Mouse (Mus musculus) lung, postnatal 0 days (tissue): ENCODE measurements around the gene Mfn2. TPM values are rescaled to one million over a fixed set of nuclear protein-coding genes. Genes with fewer than 3 reads are reported as not detected.

Experiments used
- ATAC-seq: fragments of 200-750 bp; cut with Nextera tagmentation; 2 replicates; pipeline ENCODE4 v1.8.0; 2017; ENCODE audit warnings: moderate library complexity
- DNase-seq: peaks from one replicate; pipeline ENCODE4 v3.0.0-alpha.2; 2016; ENCODE audit warnings: low spot score
- H3K27ac ChIP-seq: fragments of 300-500 bp; sonication (generic); 2 replicates; pipeline ENCODE4 v1.5.1; 2014; ENCODE audit warnings: antibody characterized with exemption, mild to moderate bottlenecking, low read length, mixed read lengths
- H3K27me3 ChIP-seq: fragments of 300-500 bp; sonication (generic); replicated peaks from 2 replicates; pipeline ENCODE4 v1.6.1; 2014; ENCODE audit warnings: low read length, mixed read lengths; ENCODE audit not compliant: insufficient read depth
- H3K36me3 ChIP-seq: fragments of 300-500 bp; sonication (generic); 2 replicates; pipeline ENCODE4 v1.6.1; 2014; ENCODE audit warnings: low read length, mixed read lengths; ENCODE audit not compliant: insufficient read depth
- H3K4me1 ChIP-seq: fragments of 300-500 bp; sonication (generic); 2 replicates; pipeline ENCODE4 v1.6.1; 2014; ENCODE audit warnings: antibody characterized with exemption, low read depth, low read length, mixed read lengths; ENCODE audit not compliant: insufficient read depth
- H3K4me2 ChIP-seq: fragments of 300-500 bp; sonication (generic); replicated peaks from 2 replicates; pipeline ENCODE4 v1.6.1; 2014; ENCODE audit warnings: low read depth, mild to moderate bottlenecking, low read length, moderate library complexity, mixed read lengths
- H3K4me3 ChIP-seq: fragments of 300-500 bp; sonication (generic); 2 replicates; pipeline ENCODE4 v1.5.1; 2014; ENCODE audit warnings: low read depth, low read length
- H3K9ac ChIP-seq: fragments of 300-500 bp; sonication (generic); replicated peaks from 2 replicates; pipeline ENCODE4 v1.6.1; 2014; ENCODE audit warnings: low read depth, mild to moderate bottlenecking
- H3K9me3 ChIP-seq: fragments of 300-500 bp; sonication (generic); 2 replicates; pipeline ENCODE4 v1.6.1; 2016; ENCODE audit warnings: low read length, mixed read lengths
- CTCF ChIP-seq: IDR thresholded peaks from 2 replicates; pipeline ENCODE4 v1.5.1; 2016; ENCODE audit warnings: antibody characterized with exemption, mild to moderate bottlenecking
- EP300 ChIP-seq: IDR thresholded peaks from 2 replicates; pipeline ENCODE4 v1.6.1; 2016; ENCODE audit warnings: antibody characterized with exemption, mild to moderate bottlenecking, control low read depth
- WGBS: fragments of 180-500 bp; shearing (Covaris S2); extraction: QIAGEN DNeasy Blood & Tissue Kit; methylation state at CpG from one replicate; pipeline ENCODE4 v1.1.7; 2014; 5-methylcytosine and 5-hydroxymethylcytosine counted together
- polyA plus RNA-seq: library from polyadenylated mRNA; unstranded; fragments of >200 nt; fragmentation: Nextera tagmentation; extraction: Ambion mirVana; gene quantifications from 2 replicates; pipeline ENCODE4 v1.2.1, GENCODE M21; 2015

Mfn2 gene
- polyA plus RNA-seq, 1 experiment from 2014 or later, result 19.7 TPM

- WGBS, result 13% methylated on average over 9 of the region's 9 CpGs
- H3K9me3 ChIP-seq, result no peaks in the 10 kb centered on the region
- peak overlapping the region; percentile 81 for H3K4me2 ChIP-seq
- ATAC-seq (no peak), DNase-seq (no peak)
- no peak for TF ChIP-seq CTCF
- TF ChIP-seq EP300, result no peak
- H3K4me1 ChIP-seq, result peaks cover 3% of the 10 kb centered on the region; the same call in 1 of the 2 replicates
- H3K27me3 ChIP-seq, result no peaks in the 10 kb centered on the region
- peak overlapping the region; percentile 78; the same call in 1 of the 2 replicates for H3K27ac ChIP-seq
- H3K36me3 ChIP-seq, result no peaks in the 10 kb centered on the region
- H3K9ac ChIP-seq, result peak overlapping the region; percentile 76
- H3K4me3 ChIP-seq, result peak overlapping the region; percentile 74
These were observed 31.4 kb upstream of the Mfn2 start for GRCm38 (mm10) chr4:147935904-147936303.

- Histone ChIP-seq H3K4me3 (no peak overlapping the region), H3K9ac (no peak overlapping the region), H3K9me3 (no peaks in the 10 kb centered on the region), H3K27ac (no peak overlapping the region), H3K4me2 (no peak overlapping the region), H3K27me3 (no peaks in the 10 kb centered on the region), H3K36me3 (no peaks in the 10 kb centered on the region), H3K4me1 (no peaks in the 10 kb centered on the region; the same call in 1 of the 2 replicates)
- TF ChIP-seq EP300 (no peak), CTCF (no peak)
- ATAC-seq, result no peak
- no peak for DNase-seq
- 78% methylated on average over 4 of the region's 4 CpGs for WGBS
These were observed 30.1 kb upstream of the Mfn2 start for GRCm38 (mm10) chr4:147934611-147935010.

GRCm38 (mm10) chr4:147934134-147934533 is 29.6 kb upstream of the Mfn2 start:
- no peaks in the 10 kb centered on the region for H3K9me3 ChIP-seq
- H3K4me3 ChIP-seq, result no peak overlapping the region
- H3K27me3 ChIP-seq, result no peaks in the 10 kb centered on the region
- peak; percentile 9 for DNase-seq
- H3K4me2 ChIP-seq, result no peak overlapping the region
- no peak for TF ChIP-seq EP300
- no peak for TF ChIP-seq CTCF
- H3K4me1 ChIP-seq, result no peaks in the 10 kb centered on the region; the same call in 1 of the 2 replicates
- no peak for ATAC-seq
- no peak overlapping the region for H3K9ac ChIP-seq
- H3K27ac ChIP-seq, result 0 out of 2 replicates have a peak overlapping the region, but pooled peaks have one; percentile 3
- H3K36me3 ChIP-seq, result no peaks in the 10 kb centered on the region
- 38% methylated on average over 3 of the region's 3 CpGs for WGBS

- no peaks in the 10 kb centered on the region for H3K9me3 ChIP-seq
- H3K4me2 ChIP-seq, result no peak overlapping the region
- no peak overlapping the region for H3K9ac ChIP-seq
- H3K27ac ChIP-seq, result no peak overlapping the region
- 89% methylated on average over 14 of the region's 14 CpGs for WGBS
- DNase-seq, result no peak
- H3K27me3 ChIP-seq, result no peaks in the 10 kb centered on the region
- H3K4me1 ChIP-seq, result no peaks in the 10 kb centered on the region
- TF ChIP-seq CTCF (no peak), EP300 (no peak)
- H3K4me3 ChIP-seq, result no peak overlapping the region
- H3K36me3 ChIP-seq, result no peaks in the 10 kb centered on the region
- ATAC-seq, result no peak
These were observed 26.4 kb upstream of the Mfn2 start for GRCm38 (mm10) chr4:147930946-147931345.

GRCm38 (mm10) chr4:147928540-147928939 is 24.0 kb upstream of the Mfn2 start:
- H3K9ac ChIP-seq, result no peak overlapping the region
- H3K4me2 ChIP-seq, result no peak overlapping the region
- H3K36me3 ChIP-seq, result no peaks in the 10 kb centered on the region
- no peak overlapping the region for H3K27ac ChIP-seq
- ATAC-seq (no peak), DNase-seq (no peak)
- H3K4me1 ChIP-seq, result no peaks in the 10 kb centered on the region
- no peaks in the 10 kb centered on the region for H3K9me3 ChIP-seq
- TF ChIP-seq CTCF (no peak), EP300 (no peak)
- no peak overlapping the region for H3K4me3 ChIP-seq
- no peaks in the 10 kb centered on the region for H3K27me3 ChIP-seq
- WGBS, result 85% methylated on average over 7 of the region's 7 CpGs

GRCm38 (mm10) chr4:147928136-147928535 is 23.6 kb upstream of the Mfn2 start:
- Histone ChIP-seq H3K4me2 (no peak overlapping the region), H3K9me3 (no peaks in the 10 kb centered on the region), H3K4me3 (no peak overlapping the region), H3K27ac (no peak overlapping the region), H3K4me1 (no peaks in the 10 kb centered on the region), H3K9ac (no peak overlapping the region), H3K27me3 (no peaks in the 10 kb centered on the region), H3K36me3 (no peaks in the 10 kb centered on the region)
- 28% methylated on average over 9 of the region's 9 CpGs for WGBS
- TF ChIP-seq CTCF (no peak), EP300 (no peak)
- ATAC-seq (no peak; the same call in 1 of the 2 replicates), DNase-seq (peak; percentile 8)

GRCm38 (mm10) chr4:147927705-147928104 is 23.2 kb upstream of the Mfn2 start:
- TF ChIP-seq EP300, result no peak
- no peak for TF ChIP-seq CTCF
- Histone ChIP-seq H3K9me3 (no peaks in the 10 kb centered on the region), H3K9ac (no peak overlapping the region), H3K4me3 (no peak overlapping the region), H3K36me3 (no peaks in the 10 kb centered on the region), H3K4me2 (no peak overlapping the region), H3K4me1 (no peaks in the 10 kb centered on the region), H3K27ac (no peak overlapping the region), H3K27me3 (no peaks in the 10 kb centered on the region)
- WGBS, result 32% methylated on average over 8 of the region's 8 CpGs
- ATAC-seq (peak; percentile 80), DNase-seq (peak; percentile 59)
